Mouse (Mus musculus): ENCODE measurements around the gene Prm3.

Gene Prm3

DNA sequence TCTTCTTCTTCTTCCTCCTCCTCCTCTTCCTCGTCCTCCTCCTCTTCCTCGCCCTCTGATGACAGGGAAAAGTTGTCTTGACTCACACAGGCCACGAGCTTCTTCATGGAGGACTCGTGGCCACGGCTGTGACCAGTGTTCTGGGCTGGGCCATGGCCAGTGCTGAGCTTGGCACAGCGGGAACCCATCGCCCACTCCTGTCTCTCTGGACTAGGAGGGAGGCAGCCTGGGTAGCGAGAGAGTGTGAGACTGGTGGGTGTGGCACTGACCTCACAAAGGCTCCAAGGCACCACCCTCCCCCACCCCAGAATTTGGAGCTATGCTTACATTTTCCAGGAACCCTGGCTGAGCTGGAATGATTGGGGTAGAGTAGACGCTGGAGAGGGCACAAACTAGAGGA is at the start of gene Prm3:
TSS of gene Prm3 (minus strand) at position 213 of the 400 bp plus-strand sequence.
- 79% methylated on average over 9 of the region's 9 CpGs for WGBS

DNA sequence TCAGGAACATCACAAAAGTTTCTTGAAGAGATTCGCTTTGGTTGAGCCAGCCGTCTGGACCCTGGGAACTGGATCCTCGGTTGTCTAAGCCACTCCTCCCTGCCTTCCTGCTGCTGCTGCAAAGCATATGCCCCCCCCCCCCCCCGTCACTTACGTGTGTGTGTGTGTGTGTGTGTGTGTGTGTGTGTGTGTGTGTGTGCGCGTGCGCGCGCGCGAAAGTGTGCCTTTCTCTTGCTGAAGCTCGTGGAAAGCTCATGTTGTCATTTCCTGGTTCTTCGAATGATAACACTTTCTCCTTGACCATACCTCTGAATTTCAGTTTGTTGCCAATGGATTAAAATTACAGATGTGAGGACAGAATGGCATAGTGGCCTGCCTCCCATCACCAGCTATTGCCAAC is 49.3 kb upstream of the Prm3 start:
- 94% methylated on average over 14 of the region's 14 CpGs for WGBS

DNA sequence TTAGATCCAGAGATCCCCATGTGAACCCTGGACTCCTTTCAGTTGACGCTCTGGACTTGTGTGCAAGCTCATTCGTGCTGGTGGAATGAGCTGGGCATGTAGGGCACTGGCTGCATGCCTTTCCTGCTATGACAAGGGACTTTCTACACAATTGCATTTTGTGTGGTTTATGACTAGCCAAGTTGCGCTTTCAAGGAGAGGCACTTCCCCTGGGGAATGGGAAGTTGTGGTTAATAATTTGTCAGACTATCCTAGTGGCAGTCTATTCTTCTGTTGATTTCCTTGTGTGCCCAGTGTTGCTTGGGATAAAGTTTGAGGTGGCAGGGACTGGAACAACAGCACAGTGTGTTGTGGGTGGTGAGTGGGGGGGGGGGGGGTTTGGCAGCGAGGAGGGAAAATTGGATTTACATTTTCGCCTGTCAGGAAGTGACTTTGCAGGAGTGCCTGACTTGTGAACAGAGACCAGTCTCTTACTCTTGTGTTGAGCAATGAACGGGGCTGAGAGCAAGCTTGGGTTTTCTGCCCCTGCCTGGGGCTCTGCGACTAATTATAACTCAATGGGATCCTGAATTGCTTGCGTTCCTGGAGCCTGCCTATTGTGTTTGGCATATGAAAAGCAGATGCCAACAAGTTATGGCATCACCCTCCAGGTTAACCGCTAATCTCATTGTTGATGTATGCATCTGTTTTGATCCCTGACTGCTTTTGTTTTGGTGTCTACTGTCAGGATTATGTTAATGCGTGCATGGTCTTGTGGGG is 48.0 kb upstream of the Prm3 start:
- WGBS: 57% methylated on average over 10 of the region's 10 CpGs

DNA sequence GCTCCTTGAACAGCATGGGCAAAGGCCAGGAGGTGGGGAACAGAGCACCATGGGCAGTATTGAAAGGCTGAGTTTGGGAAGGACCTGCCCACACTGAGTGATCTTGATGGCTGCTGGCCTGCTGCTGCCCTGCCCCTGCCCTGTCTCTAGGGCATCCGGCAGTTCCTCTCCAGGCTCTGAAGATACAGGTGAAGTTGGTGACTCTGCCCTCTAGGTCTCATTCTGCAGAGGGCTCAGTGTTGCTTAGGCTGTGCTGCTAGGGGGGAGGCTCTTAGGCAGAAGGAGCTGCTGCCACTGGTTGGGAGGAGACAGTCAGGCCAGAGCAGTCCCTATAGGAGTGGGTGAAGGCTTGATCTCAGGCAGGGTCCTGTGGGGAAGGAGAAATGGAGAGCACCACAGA is 47.2 kb upstream of the Prm3 start:
- WGBS: 100% methylated on average over 1 of the region's 1 CpGs

DNA sequence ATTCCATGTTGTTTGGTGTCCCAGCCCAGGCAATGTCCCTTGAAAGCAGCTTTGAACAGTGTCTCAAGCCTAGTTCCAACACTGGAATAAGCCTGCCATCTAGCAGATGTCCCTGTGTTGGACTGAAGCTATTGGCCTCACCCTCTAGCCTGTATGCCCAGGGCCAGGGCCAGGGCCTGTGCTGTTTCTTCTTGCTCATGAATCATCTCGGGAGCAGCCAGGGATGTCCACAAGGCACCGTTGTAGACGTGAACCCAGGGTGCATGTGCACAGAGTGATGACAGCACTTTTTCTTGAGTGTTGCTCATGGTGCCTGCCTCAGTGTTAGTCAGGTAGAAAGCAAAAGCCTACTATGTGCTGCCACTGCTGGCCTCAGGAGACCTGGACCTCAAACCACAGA is 46.5 kb upstream of the Prm3 start:
- WGBS: 96% methylated on average over 3 of the region's 3 CpGs

DNA sequence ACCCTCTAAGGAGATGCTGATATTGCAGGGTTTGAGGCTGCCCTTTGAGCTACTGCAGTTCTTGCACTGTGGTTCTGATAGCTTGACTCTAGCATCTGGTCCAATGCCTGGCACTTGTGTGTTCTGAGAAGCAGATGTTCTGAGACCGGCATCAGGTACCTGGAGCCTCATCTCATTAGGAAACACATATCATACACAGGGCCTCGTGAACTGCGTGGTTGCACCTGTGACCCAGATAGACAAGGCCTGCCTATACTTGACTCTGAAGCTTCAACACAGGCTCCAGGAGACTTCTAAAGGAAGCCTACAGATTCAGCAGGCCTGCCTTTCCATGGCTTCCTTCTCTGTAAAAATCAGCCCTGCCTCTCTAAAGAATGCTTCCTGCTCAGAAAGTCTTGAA is 45.7 kb upstream of the Prm3 start:
- 87% methylated on average over 3 of the region's 3 CpGs for WGBS

GRCm38 (mm10) chr16:10834911-10835587 is 44.3 kb upstream of the Prm3 start, which contains the start of gene Rmi2:
Rmi2 (plus strand) TSS chr16:10835059.
- under 1% methylated on average over 66 of the region's 69 CpGs for WGBS

GRCm38 (mm10) chr16:10834542-10834910 is 43.8 kb upstream of the Prm3 start:
- 6% methylated on average over 12 of the region's 12 CpGs for WGBS

DNA sequence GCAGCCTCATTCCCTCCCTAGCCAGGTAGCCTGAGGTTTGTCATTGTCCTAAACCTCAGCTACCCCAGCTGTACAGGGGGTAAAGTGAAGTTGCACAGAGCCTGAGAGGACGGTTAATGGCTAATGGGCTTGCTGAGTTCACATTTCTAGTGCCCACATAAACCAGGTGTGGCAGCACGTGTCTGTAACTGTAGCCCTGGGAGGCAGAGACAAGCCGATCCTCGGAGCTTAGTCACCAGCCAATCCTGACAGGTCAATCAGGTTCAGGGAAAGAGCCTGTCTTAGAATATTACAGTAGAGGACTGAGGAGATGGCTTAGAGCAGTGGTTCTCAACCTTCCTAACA is 37.7 kb upstream of the Prm3 start:
- WGBS: 88% methylated on average over 4 of the region's 4 CpGs

GRCm38 (mm10) chr16:10827766-10828460 is 37.2 kb upstream of the Prm3 start:
- 92% methylated on average over 7 of the region's 7 CpGs for WGBS

DNA sequence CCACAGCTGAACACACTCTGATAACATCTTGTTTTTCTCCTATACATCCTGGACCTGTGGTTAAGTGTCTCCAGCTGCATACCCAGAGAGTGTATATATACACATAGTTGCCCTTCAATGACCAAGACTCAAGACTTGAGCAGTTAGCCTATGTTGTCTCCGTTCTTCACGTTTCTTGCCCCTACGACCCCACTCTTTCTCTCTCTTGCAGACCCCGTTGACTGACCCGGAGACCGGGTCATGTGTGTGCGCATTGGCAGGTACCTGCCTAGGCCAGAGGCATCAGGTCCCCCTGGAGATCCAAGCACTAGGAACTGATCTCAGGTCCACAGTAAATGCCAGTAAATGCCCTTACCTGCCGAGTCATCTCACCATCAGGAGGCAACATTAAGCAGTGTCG is 36.6 kb upstream of the Prm3 start:
- 94% methylated on average over 9 of the region's 9 CpGs for WGBS

DNA sequence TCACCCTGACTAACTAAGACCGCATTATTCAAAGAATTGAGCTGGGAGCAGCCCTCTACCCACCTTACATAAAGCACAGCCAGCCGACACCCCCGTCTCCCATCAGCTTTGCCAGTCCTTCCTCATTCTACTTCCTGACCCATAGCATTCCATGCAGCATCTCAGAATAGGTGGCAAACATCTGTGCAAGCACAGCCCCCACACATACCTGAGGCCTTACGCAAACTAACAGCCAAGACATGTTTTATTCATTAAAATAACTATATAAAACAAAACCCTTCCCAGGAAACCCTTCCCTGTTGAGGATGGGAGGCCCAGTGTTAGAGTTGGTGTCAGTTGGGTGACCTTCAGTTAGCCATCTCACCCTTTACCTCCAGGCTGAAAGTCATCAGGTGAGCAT is 35.1 kb upstream of the Prm3 start:
- 89% methylated on average over 4 of the region's 4 CpGs for WGBS

GRCm38 (mm10) chr16:10824536-10824935 is 33.8 kb upstream of the Prm3 start:
- 81% methylated on average over 1 of the region's 1 CpGs for WGBS

- WGBS: 84% methylated on average over 4 of the region's 4 CpGs
These were observed 30.7 kb upstream of the Prm3 start for GRCm38 (mm10) chr16:10821387-10821786.

DNA sequence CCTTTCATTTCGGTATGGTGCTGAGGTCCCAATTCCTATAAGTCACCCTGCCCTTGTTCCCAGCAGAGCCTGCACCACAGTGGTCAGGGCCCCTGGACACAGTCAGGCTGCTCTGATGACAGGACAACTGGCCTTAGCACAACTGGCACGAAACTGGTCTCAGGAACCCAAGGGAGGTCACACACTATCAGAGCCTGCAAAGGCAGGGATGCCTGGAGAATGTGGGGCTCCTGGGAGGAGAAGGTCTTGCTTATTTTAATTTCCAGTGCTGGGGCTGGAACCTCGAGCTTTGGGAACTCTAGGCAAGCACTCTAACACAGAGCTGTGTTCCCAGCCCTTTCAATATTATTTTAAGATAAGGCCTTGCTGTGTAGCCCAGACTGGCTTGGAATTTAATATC is 29.3 kb upstream of the Prm3 start:
- 86% methylated on average over 3 of the region's 3 CpGs for WGBS

- WGBS: 83% methylated on average over 4 of the region's 4 CpGs
These were observed 27.9 kb upstream of the Prm3 start for GRCm38 (mm10) chr16:10818579-10819135.

- 98% methylated on average over 4 of the region's 4 CpGs for WGBS
These were observed 24.1 kb upstream of the Prm3 start for GRCm38 (mm10) chr16:10814864-10815263.

DNA sequence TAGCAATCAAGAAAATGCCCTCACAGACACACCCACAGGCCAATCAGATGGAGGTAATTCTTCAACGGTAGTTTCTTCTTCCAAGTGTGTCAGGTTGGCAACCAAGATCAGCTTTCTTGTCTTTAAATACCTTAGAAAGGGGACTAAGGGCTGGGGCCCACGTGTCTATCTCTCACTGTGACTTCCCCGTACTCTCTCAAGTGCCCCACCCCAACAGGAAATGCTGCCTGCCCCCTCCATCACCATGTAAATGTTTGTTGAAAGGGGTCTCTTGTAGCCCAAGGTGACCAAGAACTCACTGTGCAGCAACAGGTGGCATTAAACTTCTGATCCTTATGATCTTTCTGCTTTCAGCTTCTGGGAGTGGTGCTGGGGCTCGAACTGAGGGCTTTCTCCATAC is 23.0 kb upstream of the Prm3 start:
- WGBS: 87% methylated on average over 4 of the region's 4 CpGs

DNA sequence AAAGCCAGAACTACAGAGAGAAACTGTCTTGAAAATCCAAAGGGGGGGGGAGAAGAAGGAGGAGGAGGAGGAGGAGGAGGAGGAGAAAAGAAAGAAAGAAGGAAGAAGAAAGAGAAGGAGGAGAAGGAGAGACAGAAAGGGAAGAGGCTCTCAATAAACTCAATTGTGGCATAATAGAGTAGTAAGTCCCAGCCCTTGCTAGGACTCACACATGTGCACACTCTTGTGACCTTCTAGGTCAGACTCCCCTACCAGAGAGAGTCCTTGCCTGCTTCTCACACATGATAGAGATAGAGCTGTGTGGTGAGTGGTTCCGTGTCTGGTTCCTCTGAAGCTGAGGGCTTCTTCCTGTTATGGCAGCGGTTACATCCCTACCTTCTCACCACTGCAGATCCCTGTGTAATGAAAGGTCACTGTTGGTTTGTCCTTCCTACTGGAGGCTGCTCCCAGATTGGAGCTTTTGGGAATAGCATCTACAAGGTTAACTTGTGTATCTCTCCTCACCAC is 22.2 kb upstream of the Prm3 start, which contains the start of gene Gm11172:
TSS of gene Gm11172 (plus strand) at position 51 of the 507 bp plus-strand sequence.
- 88% methylated on average over 2 of the region's 2 CpGs for WGBS

- 92% methylated on average over 1 of the region's 1 CpGs for WGBS
These were observed 19.7 kb upstream of the Prm3 start for GRCm38 (mm10) chr16:10810376-10810775.

DNA sequence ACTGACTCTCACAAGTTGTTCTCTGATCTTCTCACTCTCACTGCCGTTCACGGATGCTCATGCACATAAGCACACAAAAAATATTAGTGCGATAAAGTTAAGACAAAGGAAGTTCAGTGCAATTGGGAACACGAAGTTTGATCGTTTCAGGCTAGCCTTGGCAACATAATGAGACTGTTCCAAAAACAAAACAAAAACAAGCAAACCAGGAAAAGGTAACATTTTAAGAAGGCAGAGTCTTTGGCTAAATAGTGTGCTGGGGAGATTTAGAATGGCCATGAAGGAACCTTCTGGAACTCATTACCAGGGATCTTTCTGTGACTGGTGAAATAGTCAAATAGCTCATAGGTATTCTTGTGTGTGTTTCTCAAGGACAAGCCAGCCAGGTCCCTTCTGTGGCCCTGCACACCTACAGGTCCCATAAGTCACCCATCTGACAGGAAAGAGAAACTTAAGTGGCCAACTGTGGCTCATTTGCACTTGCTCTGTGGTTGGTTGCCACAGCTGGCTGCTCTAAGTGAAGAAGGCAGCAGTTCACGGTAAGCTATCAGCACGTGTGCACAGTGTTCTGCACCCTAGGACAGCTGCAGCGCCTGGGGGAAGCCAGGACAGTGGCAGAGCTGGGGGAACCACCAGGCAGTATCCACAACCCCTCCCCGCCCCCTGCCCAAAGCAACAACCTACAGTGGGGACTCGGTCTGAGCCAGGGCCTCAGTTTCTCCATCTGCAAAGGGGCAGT is 15.2 kb upstream of the Prm3 start, which contains the start of gene Prm1:
TSS of gene Prm1 (minus strand) at position 51 of the 739 bp plus-strand sequence.
- 84% methylated on average over 10 of the region's 10 CpGs for WGBS
